Mouse (Mus musculus) natural killer cell, adult 2 months (primary cell): ENCODE measurements around the gene Hoxa7.

ENCODE experiments used
- DNase-seq, 2 experiments: peaks; one replicate each; pipeline ENCODE4 v3.0.0; 2022; ENCODE audit warnings: low spot score in 2 of 2

The Hoxa7 gene

DNA sequence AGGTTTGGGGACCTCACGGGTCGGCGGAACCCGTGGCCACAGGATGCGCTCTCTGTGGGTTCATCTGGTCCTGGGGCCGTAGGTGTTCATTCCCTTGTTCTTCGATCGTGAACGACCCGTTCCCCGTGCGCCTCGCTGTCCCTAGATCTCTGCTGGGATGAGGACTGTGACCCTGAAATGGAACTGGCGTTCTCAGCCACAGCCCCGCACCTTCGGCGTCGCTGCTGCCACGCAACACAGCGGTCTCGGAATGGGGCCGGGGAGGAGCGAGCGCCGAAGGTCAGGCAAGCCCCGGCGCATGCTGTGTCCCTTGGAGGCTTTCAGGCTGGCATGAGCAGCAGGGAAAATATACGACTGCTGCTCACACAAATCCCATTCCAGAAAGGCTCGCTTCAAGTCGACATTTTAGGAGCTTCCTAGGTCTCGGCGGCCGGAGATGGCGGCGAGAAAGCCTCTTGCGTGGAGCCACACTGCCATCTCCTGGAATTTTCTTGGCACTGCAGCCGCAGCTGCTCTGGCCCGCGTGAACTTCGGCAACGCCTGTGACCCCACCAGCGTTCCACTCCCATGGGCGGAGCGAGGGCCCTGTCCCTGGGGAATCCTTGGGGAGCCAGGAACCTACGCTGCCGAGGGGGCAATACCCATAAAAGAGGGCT is at the start of gene Hoxa7:
TSS of gene Hoxa7 (minus strand) at position 518 of the 656 bp plus-strand sequence.
- peak; percentile 69 to 78 for DNase-seq

DNA sequence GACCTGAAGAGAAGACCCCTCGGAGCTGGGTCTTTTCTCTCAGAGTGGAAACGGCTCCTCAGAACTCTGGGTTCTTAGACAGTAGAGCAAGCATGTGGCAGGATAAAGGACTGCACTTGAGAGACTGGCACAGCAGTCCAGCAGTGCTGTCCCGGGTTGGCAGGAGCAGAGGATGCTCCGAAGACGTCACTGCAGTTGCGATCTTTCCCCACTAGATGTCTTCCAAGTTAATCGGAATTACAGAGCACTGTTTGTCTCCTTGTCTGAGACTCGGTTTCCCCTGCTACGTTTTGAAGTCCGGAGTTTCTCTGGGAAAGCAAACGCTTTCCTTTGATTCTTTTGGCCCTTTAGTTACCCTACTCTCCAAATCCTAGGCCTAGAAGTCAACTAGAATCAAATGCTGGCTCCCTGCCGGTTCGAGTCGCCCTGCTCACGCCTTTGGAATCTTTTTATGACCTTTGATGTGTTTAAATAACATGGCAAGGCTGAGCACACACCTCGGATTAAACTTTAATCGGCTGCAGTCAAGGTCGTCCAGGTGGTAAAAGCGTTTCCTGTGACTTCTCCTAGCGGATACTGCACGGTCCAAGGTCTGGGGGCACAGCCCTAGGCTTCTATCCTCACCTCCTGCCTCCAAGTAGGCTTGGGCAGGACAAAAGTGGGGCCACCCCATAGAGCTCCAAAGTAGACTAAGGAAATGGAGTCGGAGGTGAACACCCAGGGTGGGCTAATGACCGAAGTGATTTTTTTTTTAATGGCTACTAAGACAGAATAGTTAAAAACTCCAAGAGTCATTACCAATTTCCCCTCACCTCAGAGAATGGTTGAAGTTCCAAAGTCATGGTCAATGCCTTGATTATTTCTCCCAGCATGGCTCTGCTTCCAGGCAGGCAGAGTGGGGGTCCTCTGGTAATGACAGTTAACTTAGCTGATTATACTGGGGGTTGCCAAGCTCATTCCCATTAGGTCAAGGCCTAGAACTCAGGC is 49.1 kb upstream of the Hoxa7 start:
- peak in 1 of 2 experiments; percentile 34 for DNase-seq

DNA sequence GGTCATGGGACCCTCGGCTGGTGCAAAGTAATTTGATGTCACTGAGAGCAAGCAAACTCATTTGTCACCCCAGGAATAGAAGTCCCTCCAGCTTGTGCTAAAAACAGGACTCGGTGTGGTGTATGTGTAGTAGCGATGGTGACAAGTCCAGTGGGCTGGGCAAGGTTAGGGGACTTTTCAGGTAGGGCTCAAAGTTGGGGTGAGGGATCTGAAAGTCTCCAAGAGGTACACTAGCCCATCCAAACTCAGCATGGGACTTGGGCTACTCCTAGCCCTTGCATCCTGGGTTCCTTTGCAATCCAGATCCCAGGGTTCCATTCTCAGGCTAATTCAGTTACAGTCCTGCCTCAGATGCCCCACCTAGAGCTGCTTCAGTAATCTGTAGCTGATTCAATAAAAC is 47.1 kb upstream of the Hoxa7 start:
- no peak for DNase-seq

DNA sequence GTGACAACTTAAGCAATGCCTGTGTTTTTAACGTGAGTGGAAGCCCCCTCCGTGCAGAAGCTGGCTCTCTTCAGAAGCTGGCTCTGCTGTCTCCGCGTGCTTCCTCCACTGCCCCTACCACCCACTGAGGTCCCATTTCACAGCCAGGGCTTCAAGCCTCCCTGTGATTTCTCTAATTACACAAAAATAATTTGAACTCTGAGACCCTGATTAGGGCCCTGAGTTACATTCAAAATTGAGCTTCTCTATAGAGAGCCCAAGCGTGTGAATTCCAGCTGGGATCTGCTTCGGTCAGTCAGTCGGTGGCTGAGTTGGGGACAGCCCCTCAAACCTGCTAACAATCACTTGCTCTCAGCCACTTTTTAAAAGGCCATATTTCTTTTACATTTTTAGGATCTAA is 46.7 kb upstream of the Hoxa7 start:
- DNase-seq: no peak

DNA sequence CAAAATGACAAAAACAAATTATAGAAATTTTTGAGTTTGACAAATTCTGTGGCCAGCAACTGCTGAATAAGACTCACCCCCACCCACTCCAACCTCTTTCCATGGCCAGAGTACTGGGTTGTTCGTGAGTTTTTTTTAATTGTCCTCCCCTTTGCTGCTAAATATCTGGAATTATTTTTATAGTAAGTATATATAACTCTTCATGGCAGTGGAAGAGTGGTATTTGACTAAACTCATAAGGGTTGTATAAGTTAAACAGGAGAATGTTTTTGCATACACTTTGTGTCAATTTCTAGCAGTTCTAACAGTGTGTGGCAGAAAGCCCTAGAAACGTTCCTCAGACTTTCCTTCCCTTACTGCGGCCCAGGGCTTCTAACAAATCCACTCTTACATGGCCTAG is 46.0 kb upstream of the Hoxa7 start:
- DNase-seq: no peak

DNA sequence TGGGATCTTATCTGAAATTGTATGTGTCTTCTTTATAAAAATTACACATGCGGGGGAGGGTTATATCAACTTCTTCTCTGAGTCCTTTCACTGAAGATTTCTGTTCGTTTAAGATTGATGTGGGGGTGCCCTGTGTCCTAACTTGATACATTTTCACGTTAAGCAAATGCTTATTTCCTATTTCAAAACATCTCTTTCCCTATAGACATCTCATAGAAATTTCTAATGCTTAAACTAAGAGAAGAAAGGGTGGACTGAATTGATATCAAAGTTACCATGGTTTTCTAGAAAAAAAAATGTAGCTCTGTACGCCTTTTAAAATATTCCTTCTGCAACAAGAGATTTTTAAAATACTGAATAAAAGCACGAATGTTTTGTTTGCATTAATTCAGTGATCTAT is 45.6 kb upstream of the Hoxa7 start:
- no peak for DNase-seq

DNA sequence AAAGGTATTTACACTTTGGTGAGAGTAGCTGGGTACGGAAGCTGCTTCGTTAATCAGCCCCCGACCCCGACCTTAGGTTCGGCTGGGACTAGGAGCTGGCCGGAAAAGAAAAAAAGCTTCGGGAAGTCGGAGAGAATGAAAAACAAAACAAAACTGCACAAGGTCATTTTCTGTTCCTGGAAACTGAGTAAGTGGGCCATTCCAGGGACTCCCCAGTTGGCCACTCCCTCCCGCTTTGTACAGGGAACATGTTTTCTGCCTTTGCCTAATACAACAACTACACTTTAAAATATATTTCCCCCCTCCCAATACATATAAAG is 45.0 kb upstream of the Hoxa7 start:
- no peak for DNase-seq

DNA sequence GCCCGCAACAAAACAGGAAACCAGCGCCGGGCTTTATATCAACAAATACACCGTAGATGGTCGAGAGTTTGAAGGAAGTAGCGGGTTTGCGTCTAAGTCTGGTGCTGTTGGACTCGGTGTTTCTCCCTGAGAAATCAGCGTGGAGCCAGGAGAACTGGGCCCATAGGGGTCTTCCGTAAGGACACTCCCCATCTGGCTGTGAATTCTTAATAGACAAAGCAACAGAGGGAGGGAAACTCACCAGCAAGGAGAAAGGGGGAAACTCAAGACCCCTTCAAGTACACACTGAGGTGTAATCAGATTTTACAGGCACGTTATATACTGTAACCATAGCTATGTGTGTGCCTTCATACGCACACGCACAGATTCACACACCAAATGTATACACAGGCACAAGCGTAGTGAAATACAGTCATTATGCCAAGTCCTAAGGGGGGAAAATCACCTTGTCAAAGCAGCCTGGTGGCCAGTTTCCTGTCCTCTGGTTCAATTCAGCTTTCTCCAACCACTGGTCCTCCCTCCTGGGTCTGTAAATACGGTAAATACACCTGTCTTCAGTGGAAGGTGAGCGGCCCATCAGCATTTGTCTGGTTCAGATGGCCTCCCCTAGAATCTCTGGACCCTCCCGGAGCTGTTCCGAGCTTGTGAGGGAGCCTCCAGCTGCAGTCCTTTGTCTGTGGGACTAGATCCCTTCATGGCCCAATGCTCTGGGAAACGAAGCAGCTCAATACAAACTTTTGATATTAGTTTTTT is 44.4 kb upstream of the Hoxa7 start:
- DNase-seq: no peak

DNA sequence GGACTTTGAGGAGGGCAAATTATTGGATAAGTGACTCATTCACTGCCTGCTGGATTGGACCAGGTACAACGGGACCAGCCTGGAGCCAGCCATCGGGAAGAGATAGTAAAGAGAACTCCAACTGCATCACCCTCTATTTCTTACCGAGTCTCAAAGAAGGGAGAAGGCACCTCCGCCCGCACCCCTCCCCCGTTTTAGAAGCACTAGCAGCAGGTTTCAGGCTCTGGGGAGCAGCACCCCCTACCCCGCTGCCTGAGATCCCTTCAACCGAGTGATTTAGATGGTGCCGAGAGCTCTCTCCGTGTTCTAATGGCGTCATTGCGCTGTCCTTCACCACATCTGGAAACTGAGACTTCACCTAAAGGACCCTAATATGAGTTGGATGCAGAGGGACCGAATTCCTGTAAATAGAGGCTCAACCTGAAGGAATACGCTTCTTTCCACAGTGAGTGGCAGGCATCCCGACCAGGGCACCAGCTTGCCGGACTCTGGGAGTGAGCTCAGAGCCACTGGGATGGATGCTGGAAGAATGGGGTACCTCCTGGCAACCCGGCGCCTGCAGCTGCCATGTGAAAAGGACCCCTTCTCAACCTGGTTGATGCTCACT is 43.8 kb upstream of the Hoxa7 start:
- DNase-seq: no peak

DNA sequence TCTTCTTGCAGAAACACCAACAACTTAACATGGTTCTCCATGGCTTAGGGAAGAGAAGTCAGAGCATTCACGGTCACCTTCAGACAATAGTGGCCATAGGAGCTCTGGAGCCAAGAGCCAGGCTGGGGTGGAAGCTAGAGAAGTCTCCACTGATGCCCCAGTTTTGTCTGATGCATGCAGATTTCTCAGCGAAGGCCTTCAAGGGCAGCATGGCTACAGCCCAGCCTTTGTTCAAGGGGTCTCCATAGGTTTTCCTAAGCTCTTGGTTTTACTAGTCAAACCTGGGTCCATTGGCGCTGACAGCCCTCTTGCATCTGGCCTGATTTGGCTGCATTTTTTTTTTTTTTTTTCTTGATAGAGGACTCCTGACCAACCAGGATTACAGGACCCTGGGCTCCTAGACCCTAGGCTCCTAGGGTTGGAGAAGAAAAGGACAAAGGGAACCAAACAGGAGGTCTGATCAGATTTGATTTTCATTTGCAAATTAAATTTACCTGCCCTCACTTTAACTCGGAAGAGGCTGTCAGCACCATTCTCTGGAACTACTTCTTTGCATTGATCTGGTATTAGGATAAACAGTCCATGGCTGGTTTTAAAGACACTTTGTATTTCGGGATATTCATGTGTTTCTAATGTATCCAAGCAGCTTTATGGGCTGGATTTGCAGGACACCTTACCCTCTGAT is 42.6 kb upstream of the Hoxa7 start:
- no peak for DNase-seq

DNA sequence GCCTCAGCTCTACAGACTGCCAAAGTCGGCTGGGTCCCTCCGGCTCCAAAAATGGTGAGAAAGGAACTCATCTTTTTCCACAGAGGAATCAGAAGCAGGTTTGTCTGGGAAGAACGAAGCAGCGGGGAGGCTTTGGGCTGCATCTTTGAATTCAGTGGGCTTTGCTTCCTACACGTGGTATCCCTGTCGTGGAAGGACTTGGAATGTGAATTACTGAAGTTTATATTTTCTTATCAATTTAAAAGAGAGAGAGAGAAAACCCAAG is 41.6 kb upstream of the Hoxa7 start:
- DNase-seq: no peak

DNA sequence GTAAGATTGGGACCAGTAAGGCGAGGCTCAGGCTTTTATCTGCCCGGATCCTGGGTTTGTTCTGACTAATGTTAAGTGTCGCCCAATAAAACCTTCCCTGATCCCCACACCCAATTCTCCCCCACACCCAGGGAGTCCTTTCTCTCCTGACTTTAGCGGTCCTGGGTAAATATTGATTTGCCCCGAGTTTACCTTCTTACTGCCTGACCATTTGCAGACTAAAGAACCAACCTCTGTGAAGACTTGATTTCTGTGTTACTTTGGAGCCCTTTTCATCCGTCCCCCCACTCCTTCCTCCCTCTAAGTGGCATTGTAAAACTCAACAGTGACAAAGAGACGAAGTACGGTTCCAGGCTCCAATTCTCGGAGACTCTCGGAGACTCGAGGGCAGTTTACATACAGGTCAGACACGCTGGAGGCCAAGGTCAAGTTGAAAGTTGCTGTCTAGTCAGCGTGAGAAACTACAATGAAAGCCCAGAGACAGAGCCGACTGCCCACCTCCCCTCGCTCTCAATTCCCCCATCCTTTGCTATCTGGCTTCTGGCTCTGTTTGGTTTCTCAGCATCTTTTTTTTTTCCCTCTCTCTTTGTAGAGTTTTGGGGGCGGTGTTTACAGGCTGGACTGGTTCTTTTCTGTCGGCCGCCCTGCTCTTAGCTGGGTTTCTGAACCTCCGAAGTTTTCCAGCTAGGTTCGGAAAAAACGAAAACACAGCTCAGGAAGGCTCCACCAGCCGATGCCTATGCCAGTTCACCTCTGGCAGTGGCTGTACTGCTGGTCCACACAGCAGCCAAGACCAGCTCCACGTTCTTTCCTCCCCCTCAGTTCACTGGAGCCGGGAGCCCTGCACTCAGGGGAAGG is 41.0 kb upstream of the Hoxa7 start:
- DNase-seq: no peak

DNA sequence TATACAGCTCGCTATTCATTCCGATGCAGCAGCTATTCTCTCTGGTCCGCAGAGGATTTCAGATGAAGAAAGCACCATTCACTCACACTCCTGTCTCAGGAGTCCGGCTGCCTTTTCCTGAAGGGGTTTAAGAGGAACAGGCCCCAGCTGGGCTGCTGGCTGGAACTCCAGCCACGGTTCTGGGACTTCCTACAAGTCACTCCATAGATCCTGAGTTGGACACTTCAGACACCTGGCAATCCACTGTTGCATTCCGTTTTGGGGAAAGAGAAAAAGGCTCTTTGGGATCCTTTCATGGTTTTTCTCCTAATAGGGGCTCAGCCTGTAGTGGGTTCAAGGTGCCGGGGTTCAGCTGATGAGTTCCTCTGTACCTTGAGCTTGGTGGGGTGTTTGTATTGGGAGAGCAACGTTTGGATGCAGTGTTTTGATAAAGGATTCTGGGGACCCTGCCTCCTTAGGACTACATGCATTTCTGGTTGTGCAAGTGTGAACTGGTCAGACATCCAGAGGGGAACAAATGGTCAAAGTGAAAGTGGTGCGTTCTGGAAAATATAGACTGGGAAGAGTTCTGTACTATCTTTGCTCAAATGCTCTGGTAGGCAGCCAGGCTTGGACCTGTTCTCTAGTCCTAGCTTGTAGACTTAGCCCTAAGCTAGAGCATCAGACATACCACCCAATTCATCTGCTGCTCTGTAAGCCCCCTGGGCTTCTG is 40.3 kb upstream of the Hoxa7 start:
- DNase-seq: no peak

DNA sequence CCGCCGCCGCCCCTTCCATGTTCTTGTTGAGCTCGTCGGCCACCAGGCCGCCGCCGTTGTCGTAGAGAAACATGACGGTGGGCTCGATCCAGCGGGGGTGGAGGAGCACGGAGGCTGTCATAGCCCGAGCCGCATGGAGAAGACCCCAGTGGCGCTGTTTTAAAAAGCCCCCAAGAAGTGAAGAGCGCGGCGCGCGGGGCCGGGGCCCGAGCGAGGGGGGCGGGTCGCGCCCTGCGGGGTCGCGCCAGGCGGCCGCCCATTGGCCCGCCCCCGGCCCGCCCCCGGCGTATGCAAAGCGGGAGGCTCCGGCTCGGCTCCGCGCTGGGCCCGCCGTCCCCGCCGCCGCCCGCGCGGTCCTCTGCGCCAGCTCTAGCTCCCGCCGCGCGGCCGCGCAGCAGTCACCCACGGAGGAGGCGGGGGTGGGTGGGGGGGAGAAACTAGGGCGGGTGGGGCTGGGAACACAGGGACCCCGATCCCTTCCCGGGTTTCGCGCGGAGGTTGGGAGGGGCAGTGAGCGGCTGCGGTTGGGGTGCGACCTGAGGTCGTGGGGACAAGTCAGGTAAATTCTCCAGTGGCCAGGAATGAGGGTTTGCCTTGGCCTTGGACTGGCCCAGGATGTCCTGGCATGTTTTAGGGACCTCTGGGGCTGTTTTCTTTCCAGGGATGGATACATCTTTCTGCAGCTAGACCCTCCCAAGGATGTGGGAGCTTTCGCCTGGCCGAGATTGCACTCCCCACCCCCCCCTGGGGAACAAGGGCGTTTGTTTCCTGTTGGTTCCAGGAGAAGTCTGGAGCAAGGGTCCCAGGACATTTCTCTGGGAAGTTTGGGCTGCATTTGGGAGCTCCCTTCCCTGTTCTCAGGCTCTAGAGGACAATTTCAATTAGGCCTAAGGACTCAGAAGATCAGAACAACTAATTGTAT is 39.3 kb upstream of the Hoxa7 start, which contains the start of gene Hoxa13:
TSS of gene Hoxa13 (minus strand) at position 227 of the 922 bp plus-strand sequence.
- no peak for DNase-seq

DNA sequence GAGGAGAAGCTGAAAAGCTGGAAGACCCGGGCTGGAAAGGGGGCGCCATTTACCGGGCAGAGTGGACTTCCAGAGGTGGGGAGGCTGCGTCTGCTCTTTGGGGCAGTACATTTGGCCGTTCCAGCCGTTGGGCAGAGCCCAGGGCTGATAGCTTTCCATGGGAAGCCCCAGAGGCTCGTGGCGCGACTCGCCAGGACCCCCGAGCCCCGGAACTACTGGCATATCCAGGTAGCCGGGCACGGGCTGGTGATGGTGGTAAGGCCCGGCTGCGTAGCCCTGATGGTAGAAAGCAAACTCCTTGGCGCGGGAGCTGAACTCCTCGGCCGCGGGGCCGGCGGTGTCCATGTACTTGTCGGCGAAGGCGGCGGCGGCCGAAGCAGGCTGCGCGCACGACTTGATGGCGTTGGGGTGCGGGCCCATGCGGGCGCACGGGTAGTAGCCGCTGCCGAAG is 38.2 kb upstream of the Hoxa7 start:
- DNase-seq: no peak

DNA sequence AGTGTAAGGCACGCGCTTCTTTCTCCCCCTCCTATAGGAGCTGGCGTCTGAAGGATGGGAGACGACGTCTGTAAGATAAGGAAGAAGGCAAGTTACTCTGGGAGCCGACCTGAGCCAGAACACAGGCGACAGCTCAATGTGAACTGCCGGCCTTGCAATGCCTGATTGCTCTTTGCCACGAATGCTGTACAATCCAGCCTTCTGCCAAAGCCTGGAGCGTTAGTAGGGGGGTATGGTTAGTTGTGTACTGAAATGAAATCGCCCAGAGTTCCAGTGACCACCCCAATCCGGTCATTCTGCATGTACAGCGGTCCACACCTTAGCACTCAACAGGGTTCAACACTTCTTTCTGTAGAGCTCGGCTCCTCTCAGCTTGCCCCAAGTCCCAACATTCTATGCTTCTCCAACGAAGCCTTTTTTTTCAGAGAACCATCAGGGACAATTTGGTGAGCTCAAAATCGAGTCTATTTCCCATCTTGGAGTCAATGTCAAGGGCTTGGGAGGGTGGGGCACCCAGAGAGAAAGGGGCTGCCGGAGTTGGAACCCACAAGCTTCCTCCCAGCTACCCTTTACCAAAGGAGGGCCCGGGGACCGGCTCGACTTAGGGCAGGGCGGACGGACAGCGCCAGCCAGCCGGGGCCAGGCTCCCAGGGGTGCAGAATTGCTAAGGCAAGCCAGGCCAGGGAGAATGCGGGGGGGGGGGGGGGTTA is 37.6 kb upstream of the Hoxa7 start:
- no peak for DNase-seq

DNA sequence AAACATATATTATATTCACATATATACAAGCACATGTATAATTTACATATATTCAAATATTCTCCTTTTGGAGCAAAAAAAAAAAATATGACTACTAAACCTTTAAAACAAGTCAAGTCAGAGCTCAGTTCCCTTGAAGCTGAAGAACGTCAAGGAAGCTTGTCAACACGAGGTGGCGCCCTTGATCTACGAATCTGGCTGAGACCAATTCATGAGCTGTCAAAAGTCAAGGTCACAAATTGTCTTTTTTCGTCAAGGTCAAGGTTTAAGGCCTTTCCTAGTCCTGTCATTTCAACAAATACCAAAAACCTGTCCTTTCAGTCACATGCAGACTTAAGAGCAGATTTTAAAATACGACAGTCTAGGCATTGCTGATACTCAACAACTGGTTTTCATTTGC is 35.3 kb upstream of the Hoxa7 start:
- peak; percentile 67 to 83 for DNase-seq
